Mouse (Mus musculus) embryonic fibroblast, embryonic 13.5 days (primary cell): ENCODE measurements at regions not wholly inside any gene's neighbourhood (a gene's known extent, or its start where the extent isn't known, plus 50 kb on each side); places are given as distances from the start of the nearest gene placed in this dataset.

ENCODE experiments used
- CTCF ChIP-seq: IDR thresholded peaks from 2 replicates; pipeline ENCODE4 v1.5.1; 2011; ENCODE audit warnings: mild to moderate bottlenecking, control low read depth, low read length, moderate library complexity, borderline replicate concordance; ENCODE audit not compliant: insufficient read depth
- POLR2A ChIP-seq: IDR thresholded peaks from 2 replicates; pipeline ENCODE4 v1.6.1; 2011; ENCODE audit warnings: low read depth, mild to moderate bottlenecking, control low read depth, low read length, moderate library complexity

DNA sequence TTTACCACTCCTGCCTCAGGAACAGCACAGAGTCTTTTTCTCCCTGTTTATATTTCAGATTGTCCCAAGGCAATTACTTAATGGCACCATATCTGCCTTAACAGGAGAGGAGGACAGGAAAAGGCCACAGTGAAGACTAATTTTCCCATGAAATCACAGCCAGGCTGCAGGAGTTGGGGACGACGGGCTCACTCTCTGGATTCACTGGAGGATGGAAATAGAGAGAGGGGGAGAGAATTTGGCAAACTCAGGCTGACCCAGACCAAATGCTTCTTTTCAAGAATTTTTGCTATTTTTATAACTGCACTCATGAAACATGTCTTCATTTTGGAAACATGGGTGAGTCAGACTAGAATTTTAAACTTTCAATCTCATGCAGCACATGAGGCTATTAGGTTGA lies 250.9 kb downstream of the Gm11361 start:
- no peak for TF ChIP-seq POLR2A
- no peak for TF ChIP-seq CTCF
